Mouse (Mus musculus) v-Abl transformed pro-B cells (cell line): ENCODE data around the gene Sbf2.

Experiments used
- in situ Hi-C, 2 experiments: fragments of 400-800 bp; cut with MboI; formaldehyde crosslinking; loops; one replicate each; pipeline ENCODE4 v1.15.1; 2025; ENCODE audit not compliant: unreplicated experiment in 2 of 2

Gene Sbf2

DNA sequence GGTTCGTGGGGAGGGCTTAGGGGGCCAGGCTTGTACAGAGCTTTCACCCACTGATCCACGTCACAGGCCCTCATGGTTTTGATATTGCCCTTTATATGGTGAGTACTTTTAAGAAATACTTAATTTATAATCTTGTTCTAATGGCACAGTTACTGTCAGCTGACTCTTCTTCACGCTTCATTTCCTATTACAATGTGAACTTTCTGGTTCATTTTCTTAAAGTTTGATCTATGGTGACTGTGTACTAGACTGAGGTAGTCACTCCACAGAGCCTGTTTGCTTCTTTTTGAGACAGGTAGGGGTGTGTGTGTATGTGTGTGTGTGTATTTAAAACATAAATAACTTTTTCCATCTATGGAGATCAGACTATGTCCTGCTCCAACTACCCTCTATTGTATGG, 21.2 kb upstream of the Sbf2 start:
- in situ Hi-C loops = loop anchor here in 1 of 2 experiments (10.0 to 25.0 kb wide), 2 partner anchors 661 to 1499 kb away; no protein-coding TSS in a partner anchor

- in situ Hi-C loops = loop anchor here in 1 of 2 experiments (10.0 to 25.0 kb wide), 2 partner anchors 657 to 1494 kb away; no protein-coding TSS in a partner anchor
Observed at GRCm38 (mm10) chr7:110631136-110631888, 16.6 kb upstream of the Sbf2 start.

- in situ Hi-C loops = loop anchor here (5.0 to 25.0 kb wide), 7 partner anchors 343 to 1493 kb away; partner anchors contain the start of genes Akip1 (in 1 of the 2) and St5 (in 1 of the 2)
Observed at GRCm38 (mm10) chr7:110629892-110630666, 15.4 kb upstream of the Sbf2 start.

- in situ Hi-C loops = loop anchor here (5.0 to 25.0 kb wide), 6 partner anchors 341 to 1491 kb away; partner anchors contain the start of genes Akip1 (in 1 of the 2) and St5 (in 1 of the 2)
Observed at GRCm38 (mm10) chr7:110628611-110629354, 14.1 kb upstream of the Sbf2 start.

DNA sequence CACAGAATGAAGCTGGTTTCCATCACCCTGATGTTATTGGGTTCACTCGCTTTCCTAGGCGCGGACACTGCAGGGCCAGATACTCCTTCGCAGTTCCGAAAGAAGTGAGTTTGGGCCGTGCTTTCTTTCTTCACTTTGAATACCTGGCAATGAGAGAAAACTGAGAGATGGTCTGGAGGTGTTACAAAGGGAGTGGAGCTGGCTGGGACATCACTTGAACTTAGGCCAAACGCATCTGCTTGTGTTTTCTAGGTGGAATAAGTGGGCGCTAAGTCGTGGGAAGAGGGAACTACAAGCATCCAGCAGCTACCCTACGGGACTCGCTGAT, 13.5 kb upstream of the Sbf2 start:
- in situ Hi-C loops = loop anchor here (5.0 to 25.0 kb wide), 6 partner anchors 341 to 1491 kb away; partner anchors contain the start of genes Akip1 (in 1 of the 2) and St5 (in 1 of the 2)

DNA sequence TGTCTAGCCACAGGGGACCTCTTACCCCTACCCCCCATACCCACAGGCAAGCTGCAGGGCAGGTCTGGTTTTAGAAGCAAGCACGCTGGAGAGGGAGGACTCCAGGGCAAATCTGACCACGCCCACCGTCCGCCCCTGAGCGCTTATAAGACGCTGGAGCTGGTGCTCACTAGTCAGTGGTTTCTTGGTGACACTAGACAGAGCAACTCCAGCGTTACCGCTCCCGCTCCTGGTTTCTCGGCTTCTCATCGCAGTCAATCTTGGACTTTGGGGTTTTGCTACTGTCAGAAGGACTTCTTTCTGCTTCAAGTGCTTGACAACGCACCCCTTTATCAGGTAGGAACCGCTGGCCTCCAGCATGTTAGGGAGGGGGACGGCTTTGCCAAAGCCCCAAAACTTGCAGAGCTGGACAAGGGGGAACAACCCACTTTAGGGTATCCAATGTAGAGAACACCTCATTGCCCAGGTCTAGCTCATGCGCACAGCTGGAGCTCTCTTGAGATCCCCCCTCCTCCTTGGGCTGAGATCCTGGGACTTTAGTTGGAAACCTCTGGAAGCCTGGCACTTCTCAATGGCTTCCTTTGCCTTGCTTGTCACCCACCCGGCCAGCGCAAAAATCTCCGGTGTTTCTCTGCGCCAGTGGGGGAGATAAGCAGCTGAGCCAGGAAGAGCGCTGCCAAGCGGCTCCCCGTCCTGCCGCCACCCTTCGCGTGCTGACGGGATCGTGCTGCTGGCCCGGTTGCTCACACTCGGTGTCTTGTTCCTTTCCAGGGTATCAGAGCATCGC, 13.0 kb upstream of the Sbf2 start, which contains the start of gene Adm:
Gene Adm, plus strand, starts transcription at position 176 of the 787 bp plus-strand sequence.
- in situ Hi-C loops = loop anchor here (5.0 to 25.0 kb wide), 6 partner anchors 340 to 1490 kb away; partner anchors contain the start of genes Akip1 (in 1 of the 2) and St5 (in 1 of the 2)

- in situ Hi-C loops = loop anchor here (5.0 to 25.0 kb wide), 6 partner anchors 340 to 1490 kb away; partner anchors contain the start of genes Akip1 (in 1 of the 2) and St5 (in 1 of the 2)
Observed at GRCm38 (mm10) chr7:110627099-110627482, 12.4 kb upstream of the Sbf2 start.

DNA sequence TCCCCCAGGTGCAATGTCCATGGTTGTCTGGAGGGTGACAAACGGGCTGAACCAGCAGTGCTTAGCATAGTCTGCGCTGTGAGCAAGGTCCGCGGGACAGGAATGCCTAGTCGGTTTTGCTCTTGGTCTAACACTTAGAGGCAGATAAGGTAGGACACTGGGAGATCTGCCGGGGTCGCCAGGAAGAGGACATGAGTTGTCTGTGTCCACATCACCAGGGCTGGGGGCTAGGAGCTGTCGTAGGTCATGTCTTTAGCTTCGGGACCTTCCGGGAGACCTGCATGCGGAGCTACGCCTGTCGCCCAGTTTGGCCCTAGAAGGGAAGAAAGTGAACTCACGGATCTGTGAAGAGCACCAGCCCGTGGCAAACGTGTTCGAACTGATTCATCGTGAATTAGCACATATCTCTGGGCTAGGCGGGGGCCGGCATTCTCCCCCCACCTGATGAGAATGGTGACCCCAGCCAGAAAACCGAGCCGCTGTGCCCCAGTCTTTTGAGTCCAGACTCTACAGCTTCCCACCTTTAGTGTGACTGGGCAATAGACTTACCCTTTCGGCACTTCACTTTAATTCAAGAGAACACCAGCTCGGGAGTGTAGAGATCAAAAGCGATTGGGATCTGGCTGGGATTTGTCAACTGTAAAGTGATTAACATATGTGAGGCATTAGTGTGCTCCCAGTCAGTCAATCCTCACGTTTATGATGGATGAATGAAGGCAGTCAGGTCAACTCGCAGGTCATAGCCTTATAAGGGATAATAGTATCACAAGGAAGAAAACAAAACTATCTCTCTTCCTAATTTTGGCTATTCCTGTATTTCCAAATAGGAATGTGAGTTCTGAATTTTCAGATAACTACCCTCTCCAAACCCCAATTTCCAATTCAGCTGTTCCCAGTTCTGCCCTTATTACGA, 11.7 kb upstream of the Sbf2 start:
- in situ Hi-C loops = loop anchor here (5.0 to 25.0 kb wide), 6 partner anchors 339 to 1489 kb away; partner anchors contain the start of genes Akip1 (in 1 of the 2) and St5 (in 1 of the 2)

DNA sequence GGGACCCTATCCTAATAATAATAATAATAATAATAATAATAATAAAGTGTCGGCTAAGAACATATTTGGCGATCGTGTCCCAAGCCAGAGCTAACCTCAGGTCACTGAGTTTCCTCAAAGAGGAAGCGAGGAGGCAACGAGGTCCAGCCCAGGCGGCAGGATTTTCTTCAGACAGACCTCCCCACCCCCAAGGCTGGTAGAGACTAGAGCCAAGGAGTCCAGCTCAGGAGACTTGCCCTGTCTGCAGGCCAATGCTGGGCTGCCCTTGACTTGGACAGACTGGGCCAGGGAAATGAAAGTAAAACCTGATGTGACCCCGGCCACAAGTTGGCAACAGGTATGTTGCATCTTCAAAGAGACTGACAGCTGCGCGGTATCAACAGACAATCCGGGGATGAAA, 10.8 kb upstream of the Sbf2 start:
- in situ Hi-C loops = loop anchor here (5.0 to 25.0 kb wide), 6 partner anchors 338 to 1488 kb away; partner anchors contain the start of genes Akip1 (in 1 of the 2) and St5 (in 1 of the 2)

- in situ Hi-C loops = loop anchor here (5.0 to 25.0 kb wide), 6 partner anchors 338 to 1488 kb away; partner anchors contain the start of genes Akip1 (in 1 of the 2) and St5 (in 1 of the 2)
Observed at GRCm38 (mm10) chr7:110624961-110625360, 10.2 kb upstream of the Sbf2 start.

- in situ Hi-C loops = loop anchor here in 1 of 2 experiments (10.0 kb wide), 2 partner anchors 829 to 919 kb away; partner anchors contain the start of genes Akip1 and St5
Observed at GRCm38 (mm10) chr7:110624067-110624466, 9.3 kb upstream of the Sbf2 start.

DNA sequence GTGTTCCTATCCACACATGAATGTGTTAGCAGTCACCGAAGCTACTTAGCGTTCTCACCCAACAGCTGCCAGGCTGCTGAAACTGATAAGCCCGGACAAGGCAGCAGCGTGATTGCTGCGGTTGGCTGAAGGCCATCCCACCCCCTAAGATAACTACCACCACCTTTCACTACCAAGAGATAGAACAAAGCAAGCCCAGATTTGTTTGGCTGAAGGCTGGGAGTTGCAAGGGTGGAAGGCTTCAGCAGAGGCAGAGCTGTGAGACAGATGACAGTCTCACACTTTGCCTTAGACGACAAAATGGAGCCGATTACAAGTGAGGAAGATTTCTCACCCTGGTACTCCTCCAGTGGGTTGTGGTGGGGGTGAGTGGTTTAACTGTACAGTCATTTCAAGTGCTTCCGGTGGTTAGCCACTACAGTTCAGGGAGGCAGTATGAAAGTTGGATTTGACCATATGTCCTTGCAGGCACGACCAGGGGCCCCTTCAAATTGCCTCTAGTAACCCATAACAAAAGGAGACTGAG, 4.4 kb upstream of the Sbf2 start:
- in situ Hi-C loops = no loop called here

GRCm38 (mm10) chr7:110615792-110616191, 1.1 kb upstream of the Sbf2 start:
- in situ Hi-C loops = no loop called here

DNA sequence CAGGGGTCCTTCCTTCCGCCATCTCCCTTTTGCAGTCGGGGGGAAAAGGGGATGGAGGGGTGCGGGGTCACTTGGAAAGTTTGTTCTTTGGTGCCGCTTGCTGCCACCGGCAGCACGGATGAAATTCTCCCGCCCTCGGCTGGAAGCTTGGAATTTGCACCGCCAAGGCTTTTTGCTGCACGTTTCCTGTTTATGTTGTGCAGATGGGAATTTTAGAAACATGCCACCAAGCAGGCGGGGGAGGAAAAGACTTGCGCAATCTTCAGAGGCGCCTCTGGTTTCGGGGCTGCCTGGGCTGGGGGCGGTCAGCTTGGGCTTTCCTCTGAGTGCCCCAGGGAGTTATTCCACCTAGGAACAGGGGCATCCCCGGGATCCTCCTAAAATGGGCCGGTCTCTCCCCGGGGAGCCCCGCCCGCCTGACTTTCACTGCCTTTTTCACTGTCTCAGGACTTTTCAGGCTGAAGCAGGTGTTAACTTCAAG, 469 bp upstream of the Sbf2 start:
- in situ Hi-C loops = no loop called here

DNA sequence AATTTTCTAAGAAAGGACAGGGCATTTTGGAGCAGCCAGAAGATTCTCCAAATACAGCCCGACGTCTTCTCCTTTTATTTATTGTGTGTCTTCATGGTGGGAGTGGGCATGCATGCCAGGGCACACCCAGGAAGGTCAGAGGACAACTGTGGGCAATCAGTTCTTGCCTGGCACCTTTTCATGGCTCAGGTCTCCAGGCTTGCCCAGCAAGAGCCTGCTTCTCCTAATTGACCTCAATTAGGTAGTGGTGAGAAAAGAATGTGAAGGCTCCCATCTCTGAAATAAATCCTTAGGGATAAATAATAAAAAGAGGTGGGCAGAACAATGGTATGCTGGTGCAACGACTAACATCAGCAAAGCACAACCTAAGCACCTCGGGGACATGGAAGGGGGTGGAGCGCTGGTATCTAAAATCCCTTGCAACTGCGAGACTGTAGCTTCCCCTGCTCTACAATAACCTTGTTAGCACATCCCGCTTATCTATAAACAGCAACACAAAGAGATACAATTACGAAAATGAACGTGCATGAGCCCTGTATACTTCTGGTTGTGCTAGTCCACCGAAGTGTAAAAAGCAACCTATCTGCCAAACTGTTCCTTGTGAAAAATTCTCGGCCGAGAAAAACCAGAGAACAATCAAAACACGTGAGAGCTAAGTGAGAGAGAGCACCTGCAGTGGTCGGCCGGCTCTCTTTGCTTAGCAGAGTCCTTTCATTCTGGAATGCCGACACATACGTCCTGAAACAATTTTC, 1.2 kb downstream of the Sbf2 start:
- in situ Hi-C loops = no loop called here

GRCm38 (mm10) chr7:110606906-110607305, 7.8 kb downstream of the Sbf2 start:
- in situ Hi-C loops = no loop called here

DNA sequence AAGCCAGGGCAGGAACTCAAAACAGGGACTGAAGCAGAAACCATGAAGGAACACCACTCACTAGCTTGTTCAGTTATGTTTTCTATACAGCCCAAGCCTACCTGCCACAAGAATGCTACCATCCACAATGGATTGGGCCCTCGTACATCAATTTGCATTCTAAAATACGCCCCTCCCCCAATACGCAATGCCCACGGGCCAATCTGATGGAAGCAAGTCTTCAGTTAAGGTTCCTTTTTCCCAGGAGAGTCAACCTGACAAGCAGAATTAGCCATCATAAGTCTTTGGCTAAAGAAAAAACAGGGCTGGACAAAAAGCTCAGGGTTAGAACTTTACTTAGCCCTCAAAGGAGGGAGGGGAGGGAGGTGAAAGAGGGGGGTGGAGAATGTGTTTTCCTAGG, 9.2 kb downstream of the Sbf2 start:
- in situ Hi-C loops = no loop called here
